ENCODE assay signal across 19 mouse cellular contexts in genomic region chr1:154982836-154983235, GRCm38 (mm10).
DNase-seq lines count a peak whose midpoint lies in the region; ATAC-seq and TF ChIP-seq lines count a peak whose summit lies in the region.
"Had no signal": no experiment of that assay in that cellular context is flagged by ENCODE, and none has a peak within 500 bp of the region (broad histone marks: within the 10 kb centered on the region; RNA-seq: fewer than 3 reads in every experiment).

No protein-coding gene starts in this region.

- 0 out of 2 replicates have a peak overlapping the region, but pooled peaks have one; percentile 5 for H3K27ac ChIP-seq in hindbrain, embryonic 15.5 days (replicated peaks)
- H3K27ac ChIP-seq in hindbrain, embryonic 10.5 days = no peak overlapping the region
- H3K27ac ChIP-seq in gastrocnemius, adult 2 months = peak overlapping the region; percentile 89
- no peak overlapping the region for H3K27ac ChIP-seq in forebrain, postnatal 0 days (ENCODE audit: low read depth, low read length)
- no peak overlapping the region for H3K27ac ChIP-seq in hindbrain, embryonic 14.5 days
- H3K27ac ChIP-seq: forebrain, embryonic 13.5 days; heart, embryonic 10.5 days; intestine, embryonic 15.5 days; kidney, embryonic 15.5 days; layer of hippocampus, adult 2 months; left cerebral cortex, adult 2 months; limb, embryonic 13.5 days; liver, embryonic 15.5 days; midbrain, embryonic 12.5 days had no signal

- H3K4me2 ChIP-seq in hindbrain, embryonic 15.5 days = no peak overlapping the region
- no peak overlapping the region for H3K4me2 ChIP-seq in forebrain, postnatal 0 days (ENCODE audit: low read depth)
- no peak overlapping the region for H3K4me2 ChIP-seq in hindbrain, embryonic 14.5 days (replicated peaks)
- H3K4me2 ChIP-seq: forebrain, embryonic 13.5 days; intestine, embryonic 15.5 days; kidney, embryonic 15.5 days; limb, embryonic 13.5 days; liver, embryonic 15.5 days; midbrain, embryonic 12.5 days had no signal

- no peak overlapping the region for H3K4me3 ChIP-seq in hindbrain, embryonic 15.5 days
- H3K4me3 ChIP-seq in hindbrain, embryonic 10.5 days = no peak overlapping the region
- peak overlapping the region; percentile 17 for H3K4me3 ChIP-seq in gastrocnemius, adult 2 months
- no peak overlapping the region for H3K4me3 ChIP-seq in forebrain, postnatal 0 days (ENCODE audit: low read depth, low read length)
- no peak overlapping the region for H3K4me3 ChIP-seq in hindbrain, embryonic 14.5 days (replicated peaks; ENCODE audit: low read length)
- H3K4me3 ChIP-seq: forebrain, embryonic 13.5 days; heart, embryonic 10.5 days; intestine, embryonic 15.5 days; kidney, embryonic 15.5 days; layer of hippocampus, adult 2 months; left cerebral cortex, adult 2 months; limb, embryonic 13.5 days; liver, embryonic 15.5 days; midbrain, embryonic 12.5 days; myocyte had no signal

- no peaks in the 10 kb centered on the region for H3K9me3 ChIP-seq in hindbrain, embryonic 15.5 days
- no peaks in the 10 kb centered on the region for H3K9me3 ChIP-seq in hindbrain, embryonic 10.5 days
- no peaks in the 10 kb centered on the region for H3K9me3 ChIP-seq in forebrain, postnatal 0 days (ENCODE audit: low read length)
- no peaks in the 10 kb centered on the region for H3K9me3 ChIP-seq in hindbrain, embryonic 14.5 days (ENCODE audit: control insufficient read depth, low read length)
- H3K9me3 ChIP-seq: forebrain, embryonic 13.5 days; heart, embryonic 10.5 days; intestine, embryonic 15.5 days; kidney, embryonic 15.5 days; limb, embryonic 13.5 days; liver, embryonic 15.5 days; midbrain, embryonic 12.5 days had no signal

- H3K4me1 ChIP-seq in hindbrain, embryonic 15.5 days (replicated peaks) = peaks cover 15% of the 10 kb centered on the region; the same call in 1 of the 2 replicates
- H3K4me1 ChIP-seq in hindbrain, embryonic 10.5 days (replicated peaks) = peaks cover 22% of the 10 kb centered on the region
- no peaks in the 10 kb centered on the region for H3K4me1 ChIP-seq in forebrain, postnatal 0 days (ENCODE audit: insufficient read depth)
- no peaks in the 10 kb centered on the region for H3K4me1 ChIP-seq in hindbrain, embryonic 14.5 days (replicated peaks; ENCODE audit: control insufficient read depth, insufficient read depth, low read length)
- H3K4me1 ChIP-seq: forebrain, embryonic 13.5 days; heart, embryonic 10.5 days; intestine, embryonic 15.5 days; kidney, embryonic 15.5 days; limb, embryonic 13.5 days; liver, embryonic 15.5 days had no signal

- no peak overlapping the region for H3K9ac ChIP-seq in hindbrain, embryonic 15.5 days
- H3K9ac ChIP-seq in forebrain, postnatal 0 days = no peak overlapping the region
- no peak overlapping the region for H3K9ac ChIP-seq in hindbrain, embryonic 14.5 days
- H3K9ac ChIP-seq: forebrain, embryonic 13.5 days; intestine, embryonic 15.5 days; kidney, embryonic 15.5 days; limb, embryonic 13.5 days; liver, embryonic 15.5 days; midbrain, embryonic 12.5 days had no signal

- peak; percentile 59 for ATAC-seq in cerebellum, adult (ENCODE audit: insufficient number of reproducible peaks, low FRiP score, low TSS enrichment)
- no peak for ATAC-seq in hindbrain, embryonic 15.5 days (ENCODE audit: low FRiP score, low read depth)
- no peak for ATAC-seq in forebrain, postnatal 0 days
- ATAC-seq in hindbrain, embryonic 14.5 days (ENCODE audit: low FRiP score) = no peak
- ATAC-seq: forebrain, embryonic 13.5 days; intestine, embryonic 15.5 days had no signal

- no peaks in the 10 kb centered on the region for H3K36me3 ChIP-seq in hindbrain, embryonic 15.5 days
- no peaks in the 10 kb centered on the region for H3K36me3 ChIP-seq in hindbrain, embryonic 10.5 days
- no peaks in the 10 kb centered on the region for H3K36me3 ChIP-seq in forebrain, postnatal 0 days (ENCODE audit: insufficient read depth)
- no peaks in the 10 kb centered on the region for H3K36me3 ChIP-seq in hindbrain, embryonic 14.5 days (replicated peaks; ENCODE audit: control insufficient read depth, insufficient read depth)
- H3K36me3 ChIP-seq: heart, embryonic 10.5 days; intestine, embryonic 15.5 days; kidney, embryonic 15.5 days; limb, embryonic 13.5 days; liver, embryonic 15.5 days; midbrain, embryonic 12.5 days had no signal

- 86% methylated on average over 9 of the region's 9 CpGs for WGBS in hindbrain, embryonic 15.5 days
- WGBS in hindbrain, embryonic 10.5 days = 89% methylated on average over 9 of the region's 9 CpGs
- WGBS in forebrain, postnatal 0 days = 94% methylated on average over 9 of the region's 9 CpGs
- 83% methylated on average over 9 of the region's 9 CpGs for WGBS in hindbrain, embryonic 14.5 days

- no peak for TF ChIP-seq CTCF in gastrocnemius, adult 2 months (IDR thresholded peaks at IDR 0.05)
- TF ChIP-seq CTCF in forebrain, postnatal 0 days (IDR thresholded peaks at IDR 0.05; ENCODE audit: low read depth) = no peak

- H3K27me3 ChIP-seq in hindbrain, embryonic 15.5 days = no peaks in the 10 kb centered on the region
- H3K27me3 ChIP-seq in hindbrain, embryonic 10.5 days (ENCODE audit: insufficient read depth, poor library complexity, severe bottlenecking) = no peaks in the 10 kb centered on the region
- H3K27me3 ChIP-seq in forebrain, postnatal 0 days (ENCODE audit: insufficient read depth, low read length) = no peaks in the 10 kb centered on the region; the same call in 1 of the 2 replicates
- no peaks in the 10 kb centered on the region for H3K27me3 ChIP-seq in hindbrain, embryonic 14.5 days (ENCODE audit: control insufficient read depth, insufficient read depth, low read length)
- H3K27me3 ChIP-seq: forebrain, embryonic 13.5 days; intestine, embryonic 15.5 days; kidney, embryonic 15.5 days; limb, embryonic 13.5 days; liver, embryonic 15.5 days; midbrain, embryonic 12.5 days had no signal

- intact Hi-C loops in gastrocnemius, adult 2 months (cut with DNase I) = no loop called here

- no peak for DNase-seq in cerebellum, postnatal 4 days (ENCODE audit: low spot score in 2 of 2)
- DNase-seq in hindbrain, embryonic 10.5 days (ENCODE audit: low spot score) = no peak
- DNase-seq in gastrocnemius, adult 2 months = peak; percentile 90
- DNase-seq in forebrain, postnatal 0 days = no peak
- DNase-seq in yolk sac, embryonic 10.5 days (ENCODE audit: low spot score) = no peak
- no peak for DNase-seq in hindbrain, embryonic 14.5 days (ENCODE audit: low spot score)
- DNase-seq: embryo, embryonic 11 days had no signal

Comparison
In these comparisons a context has a peak if more than half of its experiments do, and no peak if none do; other contexts are left out.
1. H3K27ac ChIP-seq: peak in hindbrain, embryonic 15.5 days (single experiment) and gastrocnemius, adult 2 months (single experiment); none in hindbrain, embryonic 10.5 days (single experiment), forebrain, postnatal 0 days (single experiment) and hindbrain, embryonic 14.5 days (single experiment).